Mouse (Mus musculus) lung, embryonic 14.5 days (tissue): Measurements from ENCODE around the gene Gm28635. TPM values are rescaled to one million over a fixed set of nuclear protein-coding genes. Genes with fewer than 3 reads are reported as not detected.
A peak's percentile ranks its signal among the peaks of the same experiment; 100 is the strongest.

Experiments used
- ATAC-seq: fragments of 200-750 bp; cut with Nextera tagmentation; 2 replicates; pipeline ENCODE4 v1.8.0; 2017; ENCODE audit warnings: mild to moderate bottlenecking, moderate TSS enrichment, moderate library complexity; ENCODE audit not compliant: insufficient read depth
- DNase-seq: peaks from one replicate; pipeline ENCODE4 v3.0.0-alpha.2; 2015
- H3K27ac ChIP-seq: fragments of 300-500 bp; sonication (generic); 2 replicates; pipeline ENCODE4 v1.5.1; 2014; ENCODE audit warnings: low read depth, mild to moderate bottlenecking, moderate library complexity
- H3K27me3 ChIP-seq: fragments of 300-500 bp; sonication (generic); 2 replicates; pipeline ENCODE4 v1.6.1; 2014; ENCODE audit warnings: low read length, control low read depth; ENCODE audit not compliant: insufficient read depth
- H3K36me3 ChIP-seq: fragments of 300-500 bp; sonication (generic); 2 replicates; pipeline ENCODE4 v1.6.1; 2014; ENCODE audit warnings: control low read depth; ENCODE audit not compliant: insufficient read depth
- H3K4me1 ChIP-seq: fragments of 300-500 bp; sonication (generic); 2 replicates; pipeline ENCODE4 v1.6.1; 2014; ENCODE audit warnings: antibody characterized with exemption, control low read depth; ENCODE audit not compliant: insufficient read depth
- H3K4me2 ChIP-seq: fragments of 300-500 bp; sonication (generic); 2 replicates; pipeline ENCODE4 v1.6.1; 2014; ENCODE audit warnings: mild to moderate bottlenecking
- H3K4me3 ChIP-seq: fragments of 300-500 bp; sonication (generic); 2 replicates; pipeline ENCODE4 v1.5.1; 2014; ENCODE audit warnings: low read depth, low read length
- H3K9ac ChIP-seq: fragments of 300-500 bp; sonication (generic); 2 replicates; pipeline ENCODE4 v1.6.1; 2014
- H3K9me3 ChIP-seq: fragments of 300-500 bp; sonication (generic); 2 replicates; pipeline ENCODE4 v1.6.1; 2016; ENCODE audit warnings: low read depth, low read length, control low read depth
- CTCF ChIP-seq: IDR thresholded peaks from 2 replicates; pipeline ENCODE4 v1.5.1; 2016; ENCODE audit warnings: antibody characterized with exemption, low read depth
- WGBS: fragments of 180-500 bp; shearing (Covaris S2); extraction: QIAGEN DNeasy Blood & Tissue Kit; methylation state at CpG from one replicate; pipeline ENCODE4 v1.1.7; 2014; 5-methylcytosine and 5-hydroxymethylcytosine counted together
- polyA plus RNA-seq: library from polyadenylated mRNA; unstranded; fragments of >200 nt; fragmentation: Nextera tagmentation; extraction: Ambion mirVana; gene quantifications from 2 replicates; pipeline ENCODE4 v1.2.1, GENCODE M21; 2014

Gene Gm28635
- polyA plus RNA-seq, result not detected in 2 replicates

DNA sequence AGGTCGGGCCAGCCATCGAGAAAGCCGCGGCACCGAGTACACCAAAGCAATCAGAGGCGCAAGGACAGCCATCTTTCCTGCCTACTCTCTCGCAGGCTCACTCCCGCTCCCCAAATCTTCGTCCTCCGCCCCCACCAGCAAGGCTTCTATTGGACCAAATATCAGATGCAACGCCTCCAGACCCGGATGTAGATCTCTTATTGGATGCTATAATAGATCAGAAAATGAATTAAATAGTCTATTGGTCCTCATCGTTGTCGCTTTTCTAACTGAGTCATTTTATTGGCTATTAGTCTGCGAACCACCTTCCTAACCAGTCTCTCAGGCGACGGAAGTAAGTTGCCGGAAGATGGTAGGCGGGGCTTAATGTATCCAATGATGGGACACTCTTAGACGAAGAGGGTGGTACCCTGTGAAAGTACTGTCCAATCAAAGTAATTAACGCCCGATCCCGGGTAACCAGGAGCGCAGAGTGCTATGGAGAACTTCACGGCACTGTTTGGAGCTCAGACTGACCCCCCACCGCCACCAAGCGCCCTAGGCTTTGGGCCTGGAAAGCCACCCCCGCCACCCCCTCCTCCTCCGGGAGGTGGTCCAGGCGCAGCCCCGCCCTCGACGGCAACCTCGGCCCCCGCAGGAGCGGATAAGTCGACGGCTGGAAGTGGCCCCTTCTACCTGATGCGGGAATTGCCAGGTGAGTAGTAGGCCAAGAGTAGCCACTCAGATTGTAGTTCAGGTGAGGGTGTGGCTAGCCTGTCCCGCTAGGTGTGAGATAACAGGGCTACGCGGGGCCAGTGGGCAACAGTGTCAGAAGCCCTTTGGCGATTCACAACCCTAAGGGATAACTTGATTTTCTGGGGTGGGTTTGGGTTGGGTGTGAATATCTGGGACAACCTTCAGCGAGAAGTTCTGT is at the start of gene Gm28635, which contains the start of gene Med19:
Gene Gm28635 (minus strand): TSS at position 74 of the 913 bp plus-strand sequence.
Gene Med19 (plus strand): TSS at position 435 of the 913 bp plus-strand sequence.
- Histone ChIP-seq H3K9ac (peak within 1 kb of the TSS; percentile 79), H3K4me3 (peak within 1 kb of the TSS; percentile 85), H3K36me3 (peaks cover 48% of the 10 kb centered on the region), H3K27ac (peak within 1 kb of the TSS; percentile 76; the same call in 1 of the 2 replicates), H3K27me3 (no peaks in the 10 kb centered on the region), H3K4me1 (peaks cover 6% of the 10 kb centered on the region; the same call in 1 of the 2 replicates), H3K9me3 (no peaks in the 10 kb centered on the region), H3K4me2 (peak within 1 kb of the TSS; percentile 70)
- no peak for TF ChIP-seq CTCF
- WGBS, result under 1% methylated on average over 44 of the region's 44 CpGs
- DNase-seq (peak; percentile 100), ATAC-seq (peak; percentile 100)

DNA sequence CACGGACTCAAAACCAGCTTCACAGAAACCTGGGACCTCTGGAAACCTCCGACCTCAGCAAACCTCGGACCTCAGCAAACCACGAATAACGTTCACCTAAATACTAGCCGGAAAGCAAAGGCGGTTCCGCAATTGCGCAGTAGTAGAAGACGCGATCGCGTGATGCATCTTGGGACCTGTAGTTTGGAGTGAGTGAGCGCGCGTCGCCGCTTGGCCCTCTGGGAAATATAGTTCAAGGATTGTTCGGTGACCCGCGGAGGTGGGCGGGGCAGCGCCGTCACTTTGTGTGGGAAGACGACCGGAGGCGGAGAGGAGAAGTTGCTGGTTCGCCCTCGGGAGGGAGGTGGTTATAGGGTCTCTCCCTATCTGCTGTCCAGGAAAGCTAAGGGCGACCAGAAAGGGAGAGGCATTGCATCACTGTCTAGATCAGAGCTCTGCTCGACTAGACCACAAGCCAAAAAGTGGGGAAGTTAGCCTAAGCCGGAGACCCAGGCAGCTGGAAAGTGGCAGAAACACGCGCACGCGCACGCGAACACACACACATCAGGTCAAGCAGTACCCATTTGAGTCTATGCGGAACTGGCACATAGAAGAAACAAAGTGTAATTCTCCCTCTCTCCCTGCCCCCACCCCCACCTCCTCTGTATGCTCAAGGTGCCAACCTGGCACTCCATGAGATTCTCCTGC is 49.5 kb upstream of the Gm28635 start, which contains the start of gene Clp1:
Gene Clp1 (minus strand): TSS at position 179 of the 687 bp plus-strand sequence.
- ATAC-seq, result peak; percentile 96
- H3K4me1 ChIP-seq, result peaks cover 3% of the 10 kb centered on the region; the same call in 1 of the 2 replicates

DNA sequence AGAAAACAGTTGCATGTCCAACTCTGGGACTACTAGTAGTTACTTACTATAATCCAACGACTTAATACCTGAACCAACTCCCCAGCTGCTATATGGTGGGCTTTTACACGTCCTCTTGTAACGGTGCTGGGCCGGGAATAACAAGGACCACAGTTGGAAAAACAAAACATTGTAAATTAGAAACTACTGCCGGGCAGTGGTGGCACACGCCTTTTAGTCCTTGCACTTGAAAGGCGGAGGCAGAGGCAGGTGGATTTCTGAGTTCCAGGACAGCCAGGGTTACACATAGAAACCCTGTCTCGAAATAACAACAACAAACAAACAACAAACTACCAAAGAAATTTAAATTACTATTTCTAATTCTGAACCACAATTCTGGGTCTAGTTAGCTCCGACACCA is 48.9 kb upstream of the Gm28635 start:
- H3K27me3 ChIP-seq, result no peaks in the 10 kb centered on the region
- no peaks in the 10 kb centered on the region for H3K9me3 ChIP-seq
- peaks cover 27% of the 10 kb centered on the region for H3K36me3 ChIP-seq
- DNase-seq (no peak), ATAC-seq (no peak)
- no peak overlapping the region for H3K27ac ChIP-seq
- peaks cover 3% of the 10 kb centered on the region; the same call in 1 of the 2 replicates for H3K4me1 ChIP-seq
- peak overlapping the region; percentile 63 for H3K4me3 ChIP-seq
- H3K9ac ChIP-seq, result peak overlapping the region; percentile 64
- no peak for TF ChIP-seq CTCF
- WGBS, result 1% methylated on average over 9 of the region's 9 CpGs
- H3K4me2 ChIP-seq, result peak overlapping the region; percentile 87

More for the DNA sequence above, 49.5 kb upstream of the Gm28635 start, which contains the start of gene Clp1:
- peak; percentile 99 for DNase-seq
- H3K4me3 ChIP-seq, result peak within 1 kb of the TSS; percentile 63
- no peaks in the 10 kb centered on the region for H3K27me3 ChIP-seq
- H3K9ac ChIP-seq, result peak within 1 kb of the TSS; percentile 64
- no peak for TF ChIP-seq CTCF
- no peaks in the 10 kb centered on the region for H3K9me3 ChIP-seq
- H3K4me2 ChIP-seq, result peak within 1 kb of the TSS; percentile 87
- under 1% methylated on average over 39 of the region's 39 CpGs for WGBS
- H3K27ac ChIP-seq, result peak within 1 kb of the TSS; percentile 88
- H3K36me3 ChIP-seq, result peaks cover 27% of the 10 kb centered on the region

DNA sequence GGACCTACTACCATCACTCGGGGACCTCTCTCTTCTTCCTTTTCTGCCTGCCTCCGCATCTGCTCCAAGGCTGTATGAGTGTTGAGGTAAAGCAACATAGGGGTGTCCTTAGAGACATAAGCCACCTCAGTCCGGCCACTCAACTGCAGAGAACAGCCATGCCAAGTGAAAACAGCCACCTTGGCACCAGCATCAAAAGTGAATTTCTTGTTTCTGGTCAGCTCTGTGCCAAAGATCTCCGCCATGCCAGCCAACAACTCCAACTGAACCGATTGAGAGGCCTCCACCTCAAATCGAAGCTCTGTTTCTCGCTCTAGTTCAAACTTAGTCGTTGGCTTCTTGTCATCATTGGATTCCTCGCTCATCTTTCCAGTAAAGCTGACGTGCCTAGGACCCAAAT is 47.9 kb upstream of the Gm28635 start:
- H3K4me1 ChIP-seq, result peaks cover 3% of the 10 kb centered on the region; the same call in 1 of the 2 replicates
- no peak overlapping the region for H3K27ac ChIP-seq
- H3K36me3 ChIP-seq, result peaks cover 35% of the 10 kb centered on the region
- TF ChIP-seq CTCF, result no peak
- H3K4me3 ChIP-seq, result peak overlapping the region; percentile 63; the same call in 1 of the 2 replicates
- 93% methylated on average over 10 of the region's 10 CpGs for WGBS
- H3K27me3 ChIP-seq, result no peaks in the 10 kb centered on the region
- no peaks in the 10 kb centered on the region for H3K9me3 ChIP-seq
- peak overlapping the region; percentile 64; the same call in 1 of the 2 replicates for H3K9ac ChIP-seq
- DNase-seq (no peak), ATAC-seq (no peak)
- peak overlapping the region; percentile 87 for H3K4me2 ChIP-seq

DNA sequence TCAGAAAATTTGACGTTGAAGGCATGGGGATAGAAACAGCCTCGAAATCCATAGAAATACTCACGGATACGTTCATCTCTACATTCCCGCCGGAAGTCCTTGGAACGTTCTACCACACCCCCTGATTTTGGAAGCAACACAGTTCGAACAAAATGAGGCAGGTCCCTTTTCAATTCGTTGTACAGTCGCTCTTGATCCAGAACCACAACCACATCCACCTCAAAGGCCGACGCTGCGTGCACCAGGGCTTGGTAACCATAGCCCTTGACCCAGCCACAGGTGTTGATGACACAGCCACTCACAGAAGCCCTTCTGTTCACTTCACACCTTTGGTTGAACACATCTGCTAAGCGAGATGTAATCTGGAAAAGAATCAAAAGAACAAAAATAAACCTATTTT is 46.0 kb upstream of the Gm28635 start:
- ATAC-seq, result no peak
- TF ChIP-seq CTCF, result no peak

DNA sequence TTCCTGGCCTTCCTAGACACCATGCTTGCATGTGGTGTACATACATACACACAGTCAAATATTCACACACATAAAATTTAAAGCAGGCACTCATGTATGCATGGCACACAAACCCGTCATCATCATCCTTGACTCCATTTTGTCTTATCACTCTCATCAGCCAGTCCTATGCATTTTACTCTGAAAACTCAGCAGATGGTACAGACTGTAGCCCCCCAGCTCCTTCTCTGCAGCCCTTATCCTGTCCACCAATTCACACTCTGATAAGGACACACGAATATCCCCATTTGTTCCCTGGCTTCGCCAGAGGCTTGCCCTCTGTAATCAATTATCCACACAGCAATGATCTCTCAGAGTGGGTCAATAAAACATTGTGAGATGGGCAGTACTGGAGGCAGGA is 43.3 kb upstream of the Gm28635 start:
- H3K4me3 ChIP-seq, result no peak overlapping the region
- H3K9ac ChIP-seq, result no peak overlapping the region
- H3K27ac ChIP-seq, result no peak overlapping the region
- no peaks in the 10 kb centered on the region; the same call in 1 of the 2 replicates for H3K4me1 ChIP-seq
- no peak for TF ChIP-seq CTCF
- WGBS, result 81% methylated on average over 3 of the region's 3 CpGs
- no peak for DNase-seq
- H3K9me3 ChIP-seq, result no peaks in the 10 kb centered on the region
- H3K36me3 ChIP-seq, result peaks cover 35% of the 10 kb centered on the region
- no peaks in the 10 kb centered on the region for H3K27me3 ChIP-seq
- no peak for ATAC-seq
- no peak overlapping the region for H3K4me2 ChIP-seq

More for the DNA sequence above, 46.0 kb upstream of the Gm28635 start:
- H3K4me2 ChIP-seq, result no peak overlapping the region
- no peak overlapping the region for H3K4me3 ChIP-seq
- 95% methylated on average over 14 of the region's 14 CpGs for WGBS
- H3K9ac ChIP-seq, result no peak overlapping the region
- H3K9me3 ChIP-seq, result no peaks in the 10 kb centered on the region
- H3K27me3 ChIP-seq, result no peaks in the 10 kb centered on the region
- no peak for DNase-seq
- H3K4me1 ChIP-seq, result peaks cover 3% of the 10 kb centered on the region; the same call in 1 of the 2 replicates
- no peak overlapping the region for H3K27ac ChIP-seq
- H3K36me3 ChIP-seq, result peaks cover 35% of the 10 kb centered on the region

DNA sequence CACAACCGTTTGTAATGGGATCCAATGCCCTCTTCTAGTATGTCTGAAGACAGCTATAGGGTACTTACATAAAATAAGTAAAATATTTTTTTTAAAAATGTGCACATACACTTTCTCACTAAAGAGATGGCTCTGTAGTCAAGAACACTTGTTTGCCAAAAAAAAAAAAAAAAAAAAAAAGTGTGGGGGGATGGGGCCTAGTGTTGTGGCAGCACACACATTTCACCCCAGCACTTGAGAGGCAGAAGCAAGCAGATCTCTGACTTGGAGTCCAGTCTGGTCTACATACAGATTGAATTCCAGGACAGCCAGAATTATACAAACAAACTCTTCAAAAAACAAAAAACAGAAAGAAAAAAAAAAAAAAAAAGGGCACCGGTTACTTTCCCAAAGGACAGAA is 42.9 kb upstream of the Gm28635 start:
- WGBS, result 95% methylated on average over 2 of the region's 2 CpGs
- H3K36me3 ChIP-seq, result peaks cover 34% of the 10 kb centered on the region
- H3K27me3 ChIP-seq, result no peaks in the 10 kb centered on the region
- no peak overlapping the region for H3K4me2 ChIP-seq
- H3K9ac ChIP-seq, result no peak overlapping the region
- H3K4me3 ChIP-seq, result no peak overlapping the region
- DNase-seq (no peak), ATAC-seq (no peak)
- no peak for TF ChIP-seq CTCF
- no peak overlapping the region for H3K27ac ChIP-seq
- H3K9me3 ChIP-seq, result no peaks in the 10 kb centered on the region
- no peaks in the 10 kb centered on the region; the same call in 1 of the 2 replicates for H3K4me1 ChIP-seq
